Comparison of ENCODE assay signal across 21 mouse cellular contexts in genomic region chr5:77381283-77381682, GRCm38 (mm10).
"Had no signal": no experiment of that assay in that cellular context is flagged by ENCODE, and none has a peak within 500 bp of the region (broad histone marks: within the 10 kb centered on the region; RNA-seq: fewer than 3 reads in every experiment).

No protein-coding gene starts in this region.

- H3K9me3 ChIP-seq: limb, embryonic 12.5 days; limb, embryonic 15.5 days; midbrain, embryonic 12.5 days; midbrain, embryonic 15.5 days; neural tube, embryonic 12.5 days; neural tube, embryonic 15.5 days; stomach, embryonic 15.5 days had no signal

- H3K4me3 ChIP-seq: limb, embryonic 12.5 days; limb, embryonic 15.5 days; midbrain, embryonic 12.5 days; midbrain, embryonic 15.5 days; neural tube, embryonic 12.5 days; neural tube, embryonic 15.5 days; stomach, embryonic 15.5 days had no signal

- DNase-seq: kidney, postnatal 4 days; left cerebral cortex, postnatal 4 days; liver, postnatal 0 days; lung, embryonic 14.5 days; right cerebral cortex, adult 18-20 months; right cerebral cortex, postnatal 14 days; right cerebral cortex, postnatal 4 days; thymus, postnatal 25 days had no signal

- H3K27ac ChIP-seq: limb, embryonic 12.5 days; limb, embryonic 15.5 days; liver, embryonic 14.5 days; macrophage; midbrain, embryonic 12.5 days; midbrain, embryonic 15.5 days; neural tube, embryonic 12.5 days; neural tube, embryonic 15.5 days; stomach, embryonic 15.5 days had no signal

- H3K27me3 ChIP-seq: limb, embryonic 15.5 days; midbrain, embryonic 12.5 days; midbrain, embryonic 15.5 days; neural tube, embryonic 12.5 days; neural tube, embryonic 15.5 days; stomach, embryonic 15.5 days had no signal

- ATAC-seq: inflammation-experienced regulatory T-cells, adult 6 months; intestine, embryonic 16.5 days; liver, postnatal 0 days; lung, postnatal 0 days; midbrain, embryonic 15.5 days had no signal

- H3K9ac ChIP-seq: limb, embryonic 12.5 days; limb, embryonic 15.5 days; liver, embryonic 14.5 days; liver, postnatal 0 days; lung, embryonic 14.5 days; midbrain, embryonic 12.5 days; midbrain, embryonic 15.5 days; neural tube, embryonic 12.5 days; neural tube, embryonic 15.5 days; stomach, embryonic 15.5 days had no signal

- H3K4me1 ChIP-seq: midbrain, embryonic 12.5 days; neural tube, embryonic 12.5 days; neural tube, embryonic 15.5 days; stomach, embryonic 15.5 days had no signal

- H3K36me3 ChIP-seq: limb, embryonic 12.5 days; limb, embryonic 15.5 days; midbrain, embryonic 12.5 days; midbrain, embryonic 15.5 days; neural tube, embryonic 12.5 days; neural tube, embryonic 15.5 days; stomach, embryonic 15.5 days had no signal

- H3K4me2 ChIP-seq: limb, embryonic 12.5 days; limb, embryonic 15.5 days; liver, embryonic 11.5 days; lung, embryonic 14.5 days; midbrain, embryonic 15.5 days; neural tube, embryonic 12.5 days; neural tube, embryonic 15.5 days; stomach, embryonic 15.5 days had no signal
